Mouse (Mus musculus): Measurements from ENCODE around the gene Abcc6. TPM values are rescaled to one million over a fixed set of nuclear protein-coding genes. Genes with fewer than 3 reads are reported as not detected.

Abcc6 gene
- polyA plus RNA-seq, 1 experiment from 2014 or later = 0.05 TPM

DNA sequence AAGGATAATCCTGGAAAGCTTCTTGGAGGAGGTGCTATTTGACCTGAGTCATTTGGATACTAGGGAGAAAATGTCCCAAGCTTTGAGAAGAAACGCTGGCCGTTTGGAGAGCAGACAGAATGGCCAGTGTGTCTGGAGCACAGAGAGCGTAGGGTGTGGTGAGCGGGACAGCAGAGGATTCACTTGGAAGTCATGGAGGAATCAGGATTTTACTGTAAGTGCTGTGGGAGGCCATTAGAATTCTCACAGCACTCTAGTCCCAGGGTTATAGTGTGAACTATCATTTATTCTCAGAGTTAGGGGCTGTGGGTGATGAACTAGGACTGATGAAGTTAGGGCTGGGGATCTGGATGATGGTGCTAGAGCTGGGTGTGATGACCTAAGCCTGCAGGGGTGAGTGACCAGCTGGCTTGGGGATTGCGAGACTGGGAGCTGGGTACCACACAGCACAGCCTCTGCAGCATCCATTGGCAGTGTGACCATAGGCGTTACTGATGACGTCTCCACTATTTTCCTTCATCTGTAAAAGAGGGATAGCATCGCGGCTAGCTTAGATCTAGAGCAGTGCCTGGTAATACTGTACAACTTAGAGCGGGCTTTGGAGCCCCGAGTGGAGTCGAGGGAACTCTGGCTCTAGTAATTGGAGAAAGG, 108.0 kb downstream of the Abcc6 start:
- no peaks in the 10 kb centered on the region for H3K27me3 ChIP-seq
- DNase-seq (ENCODE audit: low read depth, low spot score) (no peak), ATAC-seq (no peak)
- ChIA-PET POLR2A (no interaction called here), CTCF (interaction anchor here (1.5 kb wide), 1 partner anchor 11 kb away, joined by 5 read pairs; no protein-coding TSS in a partner anchor)
- in situ Hi-C loops (cut with MboI; ENCODE audit: low pct_unique_long_range_greater_than_20kb) = no loop called here
- TF ChIP-seq CTCF (IDR thresholded peaks at IDR 0.05) = no peak

DNA sequence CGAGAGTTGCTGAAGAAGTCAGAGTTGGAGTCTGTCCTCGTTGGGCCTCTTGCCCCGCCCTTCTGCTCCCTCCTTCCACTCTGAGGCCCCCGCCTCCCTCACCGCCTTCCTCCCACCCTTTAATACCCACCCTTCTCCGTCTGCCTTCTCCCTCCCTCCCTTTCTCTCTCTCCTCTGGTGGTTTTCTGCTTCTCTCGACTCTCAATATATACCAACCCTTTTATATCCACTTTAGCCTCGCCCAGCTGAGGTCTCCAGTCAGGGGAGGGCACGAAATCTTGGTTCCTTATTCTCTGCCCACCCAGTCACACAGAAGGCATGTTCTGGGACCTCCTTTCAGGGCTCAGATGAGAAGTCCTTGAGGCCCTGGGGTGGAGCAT, 108.9 kb downstream of the Abcc6 start, which contains the start of gene Emp3:
Gene Emp3, minus strand, starts transcription at position 163 of the 380 bp plus-strand sequence.
- no peak for TF ChIP-seq CTCF (IDR thresholded peaks at IDR 0.05)
- POLR2A ChIA-PET = no interaction called here
- CTCF ChIA-PET = no interaction called here
- ATAC-seq (no peak), DNase-seq (ENCODE audit: low read depth, low spot score) (no peak)
- no peaks in the 10 kb centered on the region for H3K27me3 ChIP-seq
- in situ Hi-C loops (cut with MboI; ENCODE audit: low pct_unique_long_range_greater_than_20kb) = no loop called here

DNA sequence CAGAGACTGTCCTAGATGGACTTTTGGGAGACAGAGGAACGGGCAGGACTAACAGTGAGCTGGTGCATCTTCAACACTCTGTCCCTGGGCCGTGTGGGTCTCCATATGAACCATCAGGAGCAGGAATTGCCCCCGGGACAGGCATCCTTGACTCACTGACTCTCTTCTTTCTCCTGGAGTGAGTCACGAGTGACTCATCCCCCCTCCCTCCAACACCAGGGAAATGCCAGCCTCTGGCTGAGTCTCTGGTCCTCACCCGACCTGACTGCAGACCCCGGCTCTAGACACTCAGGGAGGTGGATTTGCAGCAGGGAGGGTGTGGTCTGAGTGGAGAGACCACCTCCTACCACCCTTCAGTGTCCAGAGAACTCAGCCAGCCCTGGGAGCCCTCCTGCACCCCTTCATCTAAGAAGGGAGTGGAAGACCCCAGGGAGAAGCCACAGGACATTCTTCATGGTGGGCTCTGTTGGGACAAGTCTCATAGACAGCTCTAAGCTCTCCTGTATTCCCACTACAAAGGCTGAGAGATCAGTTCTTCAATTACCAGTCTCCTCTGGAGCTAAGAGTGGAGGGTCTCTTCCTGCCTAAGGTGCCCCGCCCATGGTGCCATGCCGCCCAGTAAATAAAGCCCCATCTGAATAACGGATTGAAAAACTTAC, 109.4 kb downstream of the Abcc6 start:
- ATAC-seq (peak; percentile 60), DNase-seq (ENCODE audit: low read depth, low spot score) (peak; percentile 56)
- ChIA-PET CTCF (no interaction called here), POLR2A (interaction anchor here (1.8 kb wide), 1 partner anchor 47 kb away, joined by 5 read pairs; no protein-coding TSS in a partner anchor)
- no peaks in the 10 kb centered on the region for H3K27me3 ChIP-seq
- TF ChIP-seq CTCF (IDR thresholded peaks at IDR 0.05) = no peak
- in situ Hi-C loops (cut with MboI; ENCODE audit: low pct_unique_long_range_greater_than_20kb) = no loop called here

DNA sequence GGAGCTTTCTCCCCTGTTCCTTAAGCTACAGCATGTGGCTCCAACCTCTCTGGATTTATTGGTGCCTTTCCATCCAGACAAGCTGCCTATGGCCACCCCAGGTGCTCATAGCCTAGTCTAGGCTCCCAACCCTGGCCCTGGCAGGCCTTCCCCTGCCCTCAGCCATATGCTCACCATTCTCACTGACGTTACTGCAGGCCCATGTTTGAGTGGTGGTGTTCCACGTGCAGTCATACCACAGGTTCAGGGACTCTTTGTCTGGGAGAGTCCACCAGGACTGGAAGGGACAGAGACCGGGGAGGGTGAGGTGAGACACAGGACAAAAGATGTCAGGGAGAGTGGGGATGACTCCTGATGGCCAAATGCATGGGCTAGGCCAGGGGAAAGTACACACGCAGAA, 110.3 kb downstream of the Abcc6 start:
- no peak for DNase-seq (ENCODE audit: low read depth, low spot score)
- in situ Hi-C loops (cut with MboI; ENCODE audit: low pct_unique_long_range_greater_than_20kb) = no loop called here
- ChIA-PET CTCF (interaction anchor here (1.3 to 1.4 kb wide), 2 partner anchors 9 to 47 kb away, joined by 3 to 5 read pairs; partner anchors contain the start of gene Kdelr1), POLR2A (interaction anchor here (0.9 to 1.8 kb wide), 3 partner anchors 22 to 46 kb away, joined by 3 to 5 read pairs (median 3); no protein-coding TSS in a partner anchor)
- no peaks in the 10 kb centered on the region for H3K27me3 ChIP-seq
- no peak for ATAC-seq
- TF ChIP-seq CTCF (IDR thresholded peaks at IDR 0.05) = no peak

DNA sequence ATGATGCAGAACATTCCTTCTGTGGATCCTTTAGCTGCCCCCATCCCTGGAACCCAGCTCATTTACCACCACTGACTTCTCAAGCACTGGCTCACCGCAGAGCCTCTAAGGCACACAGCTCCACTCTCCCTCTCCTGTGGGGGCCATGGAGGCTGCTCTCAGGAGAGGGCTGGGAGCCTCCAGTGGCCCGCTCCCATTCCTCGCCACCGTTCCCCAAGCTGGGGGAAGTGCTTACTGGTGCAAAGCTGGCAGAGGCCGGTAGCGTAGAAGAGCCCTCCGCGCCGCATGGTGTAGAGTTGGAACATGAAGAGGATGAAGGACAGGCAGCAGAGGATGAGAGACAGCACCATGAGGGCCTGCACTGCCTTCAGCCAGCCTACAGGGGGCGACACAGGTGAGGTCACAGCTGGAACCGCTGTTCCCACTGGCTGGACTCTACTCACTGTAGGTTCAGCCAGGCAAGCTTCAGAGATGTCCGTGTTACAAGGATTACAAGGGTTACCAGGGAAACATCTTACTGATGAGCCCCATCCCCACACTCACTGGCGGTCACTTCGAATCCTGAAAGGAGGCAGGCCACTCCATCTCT, 110.9 kb downstream of the Abcc6 start:
- DNase-seq (ENCODE audit: low read depth, low spot score) (no peak), ATAC-seq (no peak)
- no peak for TF ChIP-seq CTCF (IDR thresholded peaks at IDR 0.05)
- POLR2A ChIA-PET = interaction anchor here (0.9 to 1.8 kb wide), 3 partner anchors 22 to 46 kb away, joined by 3 to 5 read pairs (median 3); no protein-coding TSS in a partner anchor
- no peaks in the 10 kb centered on the region for H3K27me3 ChIP-seq
- CTCF ChIA-PET = interaction anchor here (1.3 to 1.4 kb wide), 2 partner anchors 9 to 46 kb away, joined by 3 to 5 read pairs; partner anchors contain the start of gene Kdelr1
- in situ Hi-C loops (cut with MboI; ENCODE audit: low pct_unique_long_range_greater_than_20kb) = no loop called here

DNA sequence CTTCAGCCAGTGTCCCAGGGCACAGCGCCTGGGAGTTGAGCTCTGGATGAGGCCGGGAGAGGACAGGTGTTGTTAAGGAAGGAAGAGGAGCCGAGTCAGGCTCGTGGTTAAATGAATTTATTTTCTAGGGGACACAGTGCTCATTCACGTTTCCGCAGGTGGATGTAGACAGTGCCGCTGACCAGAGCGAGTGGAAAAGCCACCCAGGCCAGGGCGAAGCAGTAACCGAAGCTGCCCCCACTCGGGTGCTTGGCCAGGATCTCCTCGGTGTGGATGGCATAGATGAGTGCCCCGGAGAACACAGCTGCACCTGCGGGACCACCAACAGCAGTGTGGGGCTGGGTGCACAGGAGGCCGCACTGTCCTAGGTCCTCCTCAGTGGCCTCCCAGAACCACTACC, 112.2 kb downstream of the Abcc6 start:
- CTCF ChIA-PET = no interaction called here
- no peaks in the 10 kb centered on the region for H3K27me3 ChIP-seq

More for the DNA sequence above, 112.2 kb downstream of the Abcc6 start:
- TF ChIP-seq CTCF (IDR thresholded peaks at IDR 0.05) = no peak
- no peak for ATAC-seq
- DNase-seq (ENCODE audit: low read depth, low spot score) = no peak
- in situ Hi-C loops (cut with MboI; ENCODE audit: low pct_unique_long_range_greater_than_20kb) = no loop called here
- POLR2A ChIA-PET = no interaction called here

Other genes with a start within 250 kb of the Abcc6 start
- 12.0 TPM for gene Lmtk3, start 246.6 kb downstream of the Abcc6 start, polyA plus RNA-seq (2021)
- 1.4 TPM for gene Sult2b1, start 245.6 kb downstream of the Abcc6 start, polyA plus RNA-seq (2021)
- 149 TPM for gene Cyth2, start 215.7 kb downstream of the Abcc6 start, polyA plus RNA-seq (2021)
- gene Kcnj14, start 205.5 kb downstream of the Abcc6 start, polyA plus RNA-seq (2021) = 16.6 TPM
- gene Grwd1, start 199.4 kb downstream of the Abcc6 start, polyA plus RNA-seq (2021) = 32.6 TPM
- gene Kdelr1, start 157.5 kb downstream of the Abcc6 start, polyA plus RNA-seq (2021) = 234 TPM
- 1.9 TPM for gene Grin2d, start 151.9 kb downstream of the Abcc6 start, polyA plus RNA-seq (2021)
- gene Syngr4, start 133.6 kb downstream of the Abcc6 start, polyA plus RNA-seq (2021) = 0.63 TPM
- 34.7 TPM for gene Tmem143, start 133.4 kb downstream of the Abcc6 start, polyA plus RNA-seq (2021)
- 26.7 TPM for gene Emp3, start 108.9 kb downstream of the Abcc6 start, polyA plus RNA-seq (2021)
- gene Ccdc114, start 106.2 kb downstream of the Abcc6 start, polyA plus RNA-seq (2021) = 0.64 TPM
- gene Nomo1, start 3.4 kb upstream of the Abcc6 start, polyA plus RNA-seq (2021) = 100 TPM
- 0.06 TPM for gene Kcnj11, start 70.5 kb upstream of the Abcc6 start, polyA plus RNA-seq (2021)
- not detected for gene Abcc8, start 149.7 kb upstream of the Abcc6 start, polyA plus RNA-seq (2021)
- not detected for gene Ush1c, start 208.2 kb upstream of the Abcc6 start, polyA plus RNA-seq (2021)
- not detected for gene Otog, start 210.7 kb upstream of the Abcc6 start, polyA plus RNA-seq (2021)